Mouse (Mus musculus) stomach, postnatal 0 days (tissue): ENCODE measurements around the gene Scn1b. TPM values are rescaled to one million over a fixed set of nuclear protein-coding genes. Genes with fewer than 3 reads are reported as not detected.

Experiments
- ATAC-seq: fragments of 200-750 bp; cut with Nextera tagmentation; 2 replicates; pipeline ENCODE4 v1.8.0; 2017; ENCODE audit not compliant: low FRiP score, low TSS enrichment
- DNase-seq: peaks from one replicate; pipeline ENCODE4 v3.0.0-alpha.2; 2016; ENCODE audit warnings: low spot score
- H3K27ac ChIP-seq: fragments of 300-500 bp; sonication (generic); replicated peaks from 2 replicates; pipeline ENCODE4 v1.5.1; 2014; ENCODE audit warnings: mild to moderate bottlenecking, control low read depth
- H3K27me3 ChIP-seq: fragments of 300-500 bp; sonication (generic); 2 replicates; pipeline ENCODE4 v1.6.1; 2014; ENCODE audit warnings: low read length; ENCODE audit not compliant: control insufficient read depth, insufficient read depth
- H3K36me3 ChIP-seq: fragments of 300-500 bp; sonication (generic); 2 replicates; pipeline ENCODE4 v1.6.1; 2014; ENCODE audit warnings: low read length, mixed read lengths; ENCODE audit not compliant: control insufficient read depth, insufficient read depth
- H3K4me1 ChIP-seq: fragments of 300-500 bp; sonication (generic); replicated peaks from 2 replicates; pipeline ENCODE4 v1.6.1; 2014; ENCODE audit warnings: antibody characterized with exemption; ENCODE audit not compliant: control insufficient read depth, insufficient read depth
- H3K4me2 ChIP-seq: fragments of 300-500 bp; sonication (generic); replicated peaks from 2 replicates; pipeline ENCODE4 v1.6.1; 2014; ENCODE audit warnings: low read depth, mild to moderate bottlenecking, control low read depth, moderate library complexity
- H3K4me3 ChIP-seq: fragments of 300-500 bp; sonication (generic); 2 replicates; pipeline ENCODE4 v1.5.1; 2014; ENCODE audit warnings: low read depth, low read length, control low read depth
- H3K9ac ChIP-seq: fragments of 300-500 bp; sonication (generic); 2 replicates; pipeline ENCODE4 v1.6.1; 2014; ENCODE audit warnings: mild to moderate bottlenecking, low read length, control low read depth, mixed read lengths
- H3K9me3 ChIP-seq: fragments of 300-500 bp; sonication (generic); 2 replicates; pipeline ENCODE4 v1.6.1; 2016; ENCODE audit warnings: low read length; ENCODE audit not compliant: control insufficient read depth
- CTCF ChIP-seq: IDR thresholded peaks from 2 replicates; pipeline ENCODE4 v1.5.1; 2016; ENCODE audit warnings: antibody characterized with exemption, low read depth, mild to moderate bottlenecking, moderate library complexity
- EP300 ChIP-seq: optimal IDR thresholded peaks from 2 replicates; pipeline ENCODE3; 2016; ENCODE audit warnings: antibody characterized with exemption
- WGBS: fragments of 180-500 bp; shearing (Covaris S2); extraction: QIAGEN DNeasy Blood & Tissue Kit; methylation state at CpG from one replicate; pipeline ENCODE4 v1.1.7; 2014; 5-methylcytosine and 5-hydroxymethylcytosine counted together
- polyA plus RNA-seq: library from polyadenylated mRNA; unstranded; fragments of >200 nt; fragmentation: Nextera tagmentation; extraction: Ambion mirVana; gene quantifications from 2 replicates; pipeline ENCODE4 v1.2.1, GENCODE M21; 2015

Gene Scn1b
- polyA plus RNA-seq, 1 experiment from 2014 or later: 2.5 TPM

DNA sequence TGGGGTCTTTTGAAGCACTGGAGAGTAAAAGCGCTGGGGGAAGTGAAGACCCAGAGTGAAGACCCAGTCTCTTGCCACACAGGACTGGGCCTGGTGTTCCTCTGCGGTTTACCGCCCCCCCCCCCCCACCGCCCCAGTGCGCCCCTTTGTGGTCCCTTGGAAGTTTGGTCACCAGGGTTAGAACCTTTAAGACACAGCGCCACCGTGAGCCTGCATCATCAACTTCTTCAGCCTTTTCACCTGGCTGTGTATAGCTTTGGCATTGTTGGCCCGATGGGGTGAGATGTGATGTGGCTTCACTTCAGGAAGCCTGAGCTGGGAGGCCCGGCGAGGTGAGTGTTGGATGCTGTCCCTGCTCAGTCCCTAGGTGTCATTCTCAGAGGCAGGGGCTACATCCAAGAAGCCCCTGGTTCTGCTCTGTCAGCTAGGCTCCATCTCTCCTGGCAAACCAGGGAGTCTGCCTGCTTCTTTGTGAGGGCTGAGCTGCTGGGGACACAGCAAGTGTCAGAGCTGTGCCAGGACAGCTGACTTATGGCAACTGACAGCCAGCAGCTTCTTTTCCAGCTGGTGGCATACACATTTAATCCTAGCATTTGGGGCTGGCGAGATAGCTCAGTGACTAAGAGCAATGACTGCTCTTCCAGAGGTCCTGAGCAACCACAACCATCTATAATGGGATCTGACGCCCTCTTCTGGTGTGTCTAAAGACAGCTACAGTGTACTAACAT lies 31.9 kb downstream of the Scn1b start:
- no peaks in the 10 kb centered on the region for H3K4me1 ChIP-seq
- H3K36me3 ChIP-seq: no peaks in the 10 kb centered on the region
- no peaks in the 10 kb centered on the region for H3K27me3 ChIP-seq
- TF ChIP-seq CTCF (peak; percentile 53), EP300 (no peak)
- no peak overlapping the region for H3K4me3 ChIP-seq
- no peak overlapping the region for H3K9ac ChIP-seq
- 24% methylated on average over 12 of the region's 12 CpGs for WGBS
- DNase-seq (no peak), ATAC-seq (no peak)
- no peak overlapping the region for H3K4me2 ChIP-seq
- no peaks in the 10 kb centered on the region for H3K9me3 ChIP-seq
- no peak overlapping the region for H3K27ac ChIP-seq

DNA sequence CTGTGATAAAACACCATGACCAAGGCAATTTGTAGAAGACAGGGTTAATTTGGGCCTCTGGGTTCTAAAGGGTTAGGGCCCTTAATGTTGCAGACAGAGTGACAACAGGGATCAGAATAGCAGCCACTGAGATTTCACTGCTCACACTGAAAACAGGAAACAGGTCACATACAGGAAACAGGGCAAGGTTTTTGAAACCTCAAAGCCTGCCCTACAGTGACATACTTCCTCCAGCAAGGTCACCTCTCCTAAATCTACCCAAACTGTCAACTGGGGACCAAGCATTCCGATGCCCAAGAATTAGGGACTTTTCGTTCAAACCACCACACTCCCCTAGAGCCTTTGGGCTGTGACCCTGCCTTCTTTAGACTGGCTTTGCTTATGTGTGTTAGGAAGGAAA lies 37.1 kb downstream of the Scn1b start:
- Histone ChIP-seq H3K36me3 (no peaks in the 10 kb centered on the region), H3K27ac (no peak overlapping the region), H3K27me3 (no peaks in the 10 kb centered on the region), H3K9ac (no peak overlapping the region), H3K4me1 (peaks cover 2% of the 10 kb centered on the region; the same call in 1 of the 2 replicates), H3K4me3 (no peak overlapping the region), H3K9me3 (no peaks in the 10 kb centered on the region), H3K4me2 (no peak overlapping the region)
- DNase-seq (no peak), ATAC-seq (no peak)
- TF ChIP-seq EP300: no peak
- no peak for TF ChIP-seq CTCF
- WGBS: 84% methylated on average over 2 of the region's 2 CpGs

DNA sequence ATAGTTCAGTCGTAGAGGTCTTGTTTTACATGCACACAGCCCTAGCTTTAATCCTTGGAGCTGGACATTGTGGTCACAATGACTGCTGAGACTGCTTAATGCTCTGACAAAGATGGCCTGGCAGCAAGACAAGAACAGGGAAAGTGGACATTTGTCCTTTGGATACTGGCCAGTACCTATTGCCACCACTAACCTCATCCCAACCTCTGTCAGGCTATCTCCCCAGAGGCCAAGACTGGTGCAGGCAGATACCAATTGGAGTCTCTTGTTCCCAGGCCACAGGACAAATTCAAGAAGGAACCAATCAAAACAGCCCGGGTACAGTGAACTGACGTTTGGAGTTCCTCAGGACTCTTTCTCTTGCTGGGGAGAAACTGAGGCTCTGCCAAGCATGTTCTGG lies 38.6 kb downstream of the Scn1b start:
- WGBS: 70% methylated on average over 3 of the region's 3 CpGs
- Histone ChIP-seq H3K4me3 (no peak overlapping the region), H3K4me2 (no peak overlapping the region), H3K36me3 (no peaks in the 10 kb centered on the region), H3K4me1 (peaks cover 3% of the 10 kb centered on the region; the same call in 1 of the 2 replicates), H3K27ac (no peak overlapping the region), H3K27me3 (no peaks in the 10 kb centered on the region), H3K9ac (no peak overlapping the region), H3K9me3 (no peaks in the 10 kb centered on the region)
- ATAC-seq (no peak), DNase-seq (no peak)
- TF ChIP-seq EP300: no peak

GRCm38 (mm10) chr7:31087262-31087661 lies 39.5 kb downstream of the Scn1b start:
- TF ChIP-seq EP300 (no peak), CTCF (no peak)
- Histone ChIP-seq H3K27me3 (no peaks in the 10 kb centered on the region), H3K36me3 (no peaks in the 10 kb centered on the region), H3K4me3 (no peak overlapping the region), H3K4me1 (peaks cover 3% of the 10 kb centered on the region; the same call in 1 of the 2 replicates), H3K9me3 (no peaks in the 10 kb centered on the region), H3K27ac (no peak overlapping the region), H3K4me2 (no peak overlapping the region), H3K9ac (no peak overlapping the region)
- DNase-seq: no peak
- no peak for ATAC-seq
- WGBS: 45% methylated on average over 2 of the region's 2 CpGs

DNA sequence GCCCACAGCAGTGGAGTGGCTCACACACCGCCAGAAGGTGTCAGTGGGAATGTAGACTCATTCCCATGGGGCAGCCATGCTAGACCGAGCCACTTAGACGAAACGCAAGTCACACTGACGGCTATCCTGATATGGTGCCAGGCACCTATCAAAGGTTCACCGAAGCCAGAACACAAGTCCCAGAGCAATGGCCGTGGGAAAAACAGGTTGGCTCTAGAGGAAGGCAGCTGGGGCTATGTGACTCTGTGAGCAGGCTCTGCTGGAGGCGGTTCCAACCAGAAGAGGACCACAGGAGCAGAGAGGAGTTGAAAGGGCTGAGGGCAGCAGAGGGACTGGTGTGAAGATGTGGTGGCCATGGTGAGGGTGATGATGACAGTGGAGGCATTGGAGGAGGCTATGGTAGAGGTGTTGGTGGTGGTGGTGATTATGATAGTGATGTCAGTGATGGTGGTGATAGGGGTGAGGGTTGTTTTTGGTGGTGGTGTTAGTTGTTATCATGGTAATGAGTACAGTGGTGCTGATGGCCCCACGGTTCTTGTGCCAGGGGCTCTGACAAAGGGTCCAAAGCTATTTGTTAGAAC lies 40.5 kb downstream of the Scn1b start:
- Histone ChIP-seq H3K9ac (no peak overlapping the region), H3K4me3 (no peak overlapping the region), H3K36me3 (no peaks in the 10 kb centered on the region), H3K27ac (peak overlapping the region; percentile 73), H3K4me1 (peaks cover 3% of the 10 kb centered on the region; the same call in 1 of the 2 replicates), H3K9me3 (no peaks in the 10 kb centered on the region), H3K27me3 (no peaks in the 10 kb centered on the region), H3K4me2 (no peak overlapping the region)
- ATAC-seq: no peak
- no peak for DNase-seq
- no peak for TF ChIP-seq CTCF
- TF ChIP-seq EP300: no peak
- WGBS: 93% methylated on average over 9 of the region's 9 CpGs

DNA sequence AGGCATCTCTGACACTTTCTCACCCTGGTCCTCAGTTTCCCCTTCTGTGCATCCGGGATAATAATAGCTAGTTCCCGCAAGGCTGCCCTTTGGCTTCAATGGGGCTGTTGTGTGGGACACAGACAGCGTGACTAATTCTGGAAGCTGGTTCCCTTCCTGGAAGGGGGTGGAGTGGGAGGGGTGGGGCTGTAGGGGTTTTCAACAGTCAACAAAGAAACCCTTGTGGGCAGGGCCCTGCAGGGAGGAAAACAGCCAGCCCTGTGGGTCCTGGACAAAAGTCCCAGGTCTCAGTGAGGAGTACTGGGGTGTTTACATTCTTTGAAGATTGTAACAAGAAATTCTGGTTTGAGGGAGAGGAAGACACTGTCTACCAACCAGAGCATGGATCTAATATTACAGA lies 41.6 kb downstream of the Scn1b start:
- Histone ChIP-seq H3K36me3 (no peaks in the 10 kb centered on the region), H3K4me2 (no peak overlapping the region), H3K4me3 (no peak overlapping the region), H3K4me1 (peaks cover 3% of the 10 kb centered on the region; the same call in 1 of the 2 replicates), H3K9ac (no peak overlapping the region), H3K27me3 (no peaks in the 10 kb centered on the region), H3K9me3 (no peaks in the 10 kb centered on the region), H3K27ac (peak overlapping the region; percentile 81)
- 44% methylated on average over 3 of the region's 3 CpGs for WGBS
- peak; percentile 76 for DNase-seq
- peak; percentile 68 for ATAC-seq
- TF ChIP-seq EP300 (no peak), CTCF (no peak)
